Mouse (Mus musculus): ENCODE data around the gene Bnipl.

DNA sequence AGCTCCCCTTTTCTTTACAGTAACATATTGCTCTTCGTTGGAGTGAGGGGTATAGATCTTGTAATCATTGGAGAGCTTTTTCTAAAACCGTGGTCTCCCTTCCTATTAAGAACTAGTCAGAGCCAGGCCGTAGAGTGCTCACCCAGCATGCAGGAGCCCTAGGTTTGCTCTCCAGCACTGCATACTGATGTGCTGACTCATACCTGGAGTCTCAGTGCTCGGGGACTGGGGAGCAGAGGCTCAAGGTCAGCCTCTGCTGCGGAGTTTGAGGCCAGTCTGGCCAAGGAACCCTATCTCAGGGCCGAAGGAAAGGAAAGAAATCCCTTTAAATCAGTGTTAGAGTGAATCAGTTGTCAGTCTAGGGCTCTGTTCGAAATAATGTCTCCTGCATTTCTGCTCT is 18.2 kb downstream of the Bnipl start:
- no peak for TF ChIP-seq POLR2A (IDR thresholded peaks at IDR 0.05; ENCODE audit: insufficient read depth, low read length)
- TF ChIP-seq CTCF (IDR thresholded peaks at IDR 0.05; ENCODE audit: low read depth, low read length): no peak
- no peak for TF ChIP-seq EP300 (IDR thresholded peaks at IDR 0.05; ENCODE audit: insufficient read depth, low read depth, low read length)
